Mouse (Mus musculus): ENCODE measurements at regions not wholly inside any gene's neighbourhood (a gene's known extent, or its start where the extent isn't known, plus 50 kb on each side); places are given as distances from the start of the nearest gene placed in this dataset.

- intact Hi-C loops (cut with DNase I) = no loop called here
- no peak overlapping the region for H3K9ac ChIP-seq (ENCODE audit: low read depth, low read length)
- TF ChIP-seq CTCF (IDR thresholded peaks at IDR 0.05) (no peak), POLR2A (IDR thresholded peaks at IDR 0.05; ENCODE audit: insufficient read depth, low read depth, low read length) (no peak), EP300 (IDR thresholded peaks at IDR 0.05; ENCODE audit: insufficient read depth, low read depth, low read length) (no peak)
Observed at GRCm38 (mm10) chr9:47249029-47249428, 250.5 kb downstream of the Gm4791 start.

GRCm38 (mm10) chr9:47251160-47251559, 252.6 kb downstream of the Gm4791 start:
- no peaks in the 10 kb centered on the region for H3K4me1 ChIP-seq (ENCODE audit: control insufficient read depth, insufficient read depth, low read length)
- H3K79me2 ChIP-seq (replicated peaks; ENCODE audit: control insufficient read depth, insufficient read depth, low read length) = no peaks in the 10 kb centered on the region
- 83% methylated on average over 2 of the region's 2 CpGs for WGBS
- TF ChIP-seq POLR2A (IDR thresholded peaks at IDR 0.05; ENCODE audit: insufficient read depth, low read depth, low read length) (no peak), EP300 (IDR thresholded peaks at IDR 0.05; ENCODE audit: insufficient read depth, low read depth, low read length) (no peak), CTCF (IDR thresholded peaks at IDR 0.05) (no peak)
- no peak overlapping the region for H3K27ac ChIP-seq
- intact Hi-C loops (cut with DNase I) = no loop called here
- H3K9ac ChIP-seq (ENCODE audit: low read depth, low read length) = no peak overlapping the region
- H3K36me3 ChIP-seq (ENCODE audit: control insufficient read depth, insufficient read depth, low read length) = no peaks in the 10 kb centered on the region
- H3K27me3 ChIP-seq (ENCODE audit: control insufficient read depth, insufficient read depth, low read length) = no peaks in the 10 kb centered on the region
- H3K4me3 ChIP-seq = no peak overlapping the region
- no peak for DNase-seq

More at GRCm38 (mm10) chr9:47249029-47249428, 250.5 kb downstream of the Gm4791 start:
- no peaks in the 10 kb centered on the region for H3K27me3 ChIP-seq (ENCODE audit: control insufficient read depth, insufficient read depth, low read length)
- 72% methylated on average over 3 of the region's 3 CpGs for WGBS
- no peaks in the 10 kb centered on the region for H3K36me3 ChIP-seq (ENCODE audit: control insufficient read depth, insufficient read depth, low read length)
- no peaks in the 10 kb centered on the region for H3K4me1 ChIP-seq (ENCODE audit: control insufficient read depth, insufficient read depth, low read length)
- no peak overlapping the region for H3K4me3 ChIP-seq
- H3K79me2 ChIP-seq (replicated peaks; ENCODE audit: control insufficient read depth, insufficient read depth, low read length) = no peaks in the 10 kb centered on the region
- H3K27ac ChIP-seq = no peak overlapping the region
- no peak for DNase-seq

GRCm38 (mm10) chr9:47253836-47254657, 255.5 kb downstream of the Gm4791 start:
- Histone ChIP-seq H3K27ac (no peak overlapping the region), H3K36me3 (ENCODE audit: control insufficient read depth, insufficient read depth, low read length) (no peaks in the 10 kb centered on the region), H3K79me2 (replicated peaks; ENCODE audit: control insufficient read depth, insufficient read depth, low read length) (no peaks in the 10 kb centered on the region), H3K4me3 (no peak overlapping the region), H3K27me3 (ENCODE audit: control insufficient read depth, insufficient read depth, low read length) (no peaks in the 10 kb centered on the region), H3K9ac (ENCODE audit: low read depth, low read length) (no peak overlapping the region), H3K4me1 (ENCODE audit: control insufficient read depth, insufficient read depth, low read length) (no peaks in the 10 kb centered on the region)
- 58% methylated on average over 13 of the region's 13 CpGs for WGBS
- no peak for TF ChIP-seq POLR2A (IDR thresholded peaks at IDR 0.05; ENCODE audit: insufficient read depth, low read depth, low read length)
- intact Hi-C loops (cut with DNase I) = no loop called here
- no peak for DNase-seq

DNA sequence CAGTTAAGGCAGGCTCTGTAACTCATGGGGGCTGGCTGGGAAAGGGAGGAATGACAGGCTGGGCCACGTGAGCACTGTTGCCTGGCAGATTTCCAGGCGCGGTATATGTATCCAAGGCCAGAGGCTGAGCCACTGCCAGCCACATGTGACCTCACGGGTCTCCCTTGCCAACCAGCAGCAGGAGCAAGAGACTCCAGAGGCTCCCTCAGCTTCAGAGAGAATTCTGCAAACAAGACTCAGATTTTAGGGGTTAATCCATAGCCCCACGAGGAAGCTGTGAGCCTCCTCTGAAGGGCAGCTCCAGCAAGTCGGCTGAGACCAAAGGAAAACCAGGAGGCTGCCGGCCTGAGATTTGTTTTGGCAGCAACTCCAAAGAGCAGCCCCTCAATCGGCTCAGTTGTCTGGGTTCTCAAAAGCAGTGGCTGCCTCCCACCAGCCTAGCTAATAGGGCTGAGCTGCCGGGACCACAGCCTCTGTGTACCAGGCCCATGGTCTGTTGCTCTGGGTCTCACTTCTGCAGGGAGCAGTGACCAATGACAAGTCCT, 264.0 kb upstream of the Cadm1 start:
- H3K4me1 ChIP-seq (ENCODE audit: control insufficient read depth, insufficient read depth, low read length) = no peaks in the 10 kb centered on the region
- H3K27me3 ChIP-seq (ENCODE audit: control insufficient read depth, insufficient read depth, low read length) = no peaks in the 10 kb centered on the region
- peak; percentile 66 to 72 for DNase-seq
- intact Hi-C loops (cut with DNase I) = no loop called here
- TF ChIP-seq CTCF (IDR thresholded peaks at IDR 0.05) (no peak), POLR2A (IDR thresholded peaks at IDR 0.05; ENCODE audit: insufficient read depth, low read depth, low read length) (no peak), EP300 (IDR thresholded peaks at IDR 0.05; ENCODE audit: insufficient read depth, low read depth, low read length) (no peak)
- H3K9ac ChIP-seq (ENCODE audit: low read depth, low read length) = no peak overlapping the region
- H3K79me2 ChIP-seq (replicated peaks; ENCODE audit: control insufficient read depth, insufficient read depth, low read length) = no peaks in the 10 kb centered on the region
- H3K27ac ChIP-seq = no peak overlapping the region
- H3K36me3 ChIP-seq (ENCODE audit: control insufficient read depth, insufficient read depth, low read length) = no peaks in the 10 kb centered on the region
- 30% methylated on average over 9 of the region's 9 CpGs for WGBS
- no peak overlapping the region for H3K4me3 ChIP-seq

GRCm38 (mm10) chr9:47276303-47277005, 253.5 kb upstream of the Cadm1 start:
- DNase-seq = peak; percentile 19 to 45
- Histone ChIP-seq H3K4me1 (ENCODE audit: control insufficient read depth, insufficient read depth, low read length) (no peaks in the 10 kb centered on the region), H3K36me3 (ENCODE audit: control insufficient read depth, insufficient read depth, low read length) (no peaks in the 10 kb centered on the region), H3K27ac (no peak overlapping the region), H3K9ac (ENCODE audit: low read depth, low read length) (no peak overlapping the region), H3K4me3 (no peak overlapping the region), H3K27me3 (ENCODE audit: control insufficient read depth, insufficient read depth, low read length) (no peaks in the 10 kb centered on the region; the same call in 1 of the 2 replicates), H3K79me2 (replicated peaks; ENCODE audit: control insufficient read depth, insufficient read depth, low read length) (no peaks in the 10 kb centered on the region)
- TF ChIP-seq CTCF (IDR thresholded peaks at IDR 0.05) = no peak
- no peak for TF ChIP-seq EP300 (IDR thresholded peaks at IDR 0.05; ENCODE audit: insufficient read depth, low read depth, low read length)
- no peak for TF ChIP-seq POLR2A (IDR thresholded peaks at IDR 0.05; ENCODE audit: insufficient read depth, low read depth, low read length)
- 35% methylated on average over 12 of the region's 12 CpGs for WGBS
- intact Hi-C loops (cut with DNase I) = no loop called here

GRCm38 (mm10) chr9:47279410-47279809, 250.6 kb upstream of the Cadm1 start:
- H3K27me3 ChIP-seq (ENCODE audit: control insufficient read depth, insufficient read depth, low read length) = no peaks in the 10 kb centered on the region; the same call in 1 of the 2 replicates
- TF ChIP-seq CTCF (IDR thresholded peaks at IDR 0.05) (no peak), POLR2A (IDR thresholded peaks at IDR 0.05; ENCODE audit: insufficient read depth, low read depth, low read length) (no peak), EP300 (IDR thresholded peaks at IDR 0.05; ENCODE audit: insufficient read depth, low read depth, low read length) (no peak)
- 60% methylated on average over 6 of the region's 6 CpGs for WGBS
- intact Hi-C loops (cut with DNase I) = no loop called here
- no peak overlapping the region for H3K9ac ChIP-seq (ENCODE audit: low read depth, low read length)
- H3K36me3 ChIP-seq (ENCODE audit: control insufficient read depth, insufficient read depth, low read length) = no peaks in the 10 kb centered on the region
- no peak overlapping the region for H3K27ac ChIP-seq
- H3K4me1 ChIP-seq (ENCODE audit: control insufficient read depth, insufficient read depth, low read length) = no peaks in the 10 kb centered on the region
- peak in 1 of 2 experiments; percentile 4 for DNase-seq
- H3K4me3 ChIP-seq = no peak overlapping the region
- no peaks in the 10 kb centered on the region for H3K79me2 ChIP-seq (replicated peaks; ENCODE audit: control insufficient read depth, insufficient read depth, low read length)

Measured in heart, adult 2 months (tissue).